Mouse (Mus musculus) bone marrow, adult 2 months (tissue): ENCODE measurements around the gene Cldn7.

ENCODE experiments used
- CTCF ChIP-seq: fragments of 200-500 bp; IDR thresholded peaks from 2 replicates; pipeline ENCODE4 v1.5.1; 2011; ENCODE audit warnings: low read length, control low read depth; ENCODE audit not compliant: control insufficient read depth, insufficient read depth
- POLR2A ChIP-seq: fragments of 200-500 bp; IDR thresholded peaks from 2 replicates; pipeline ENCODE4 v1.6.1; 2011; ENCODE audit warnings: low read depth, mild to moderate bottlenecking, control low read depth, low read length, borderline replicate concordance; ENCODE audit not compliant: control insufficient read depth

GRCm38 (mm10) chr11:69950807-69951459 is 13.6 kb upstream of the Cldn7 start:
- TF ChIP-seq CTCF (peak; percentile 37; the same call in 1 of the 2 replicates), POLR2A (no peak)
